Mouse (Mus musculus) brain, embryonic 18.5 days (tissue): ENCODE data around the gene Scrg1.
"Not testable (repeated sequence)": the region's sequence is repeated elsewhere in the genome, so short reads cannot be mapped to it uniquely, and the experiment has no call there.

Source experiments
- DNase-seq: peaks from one replicate; pipeline ENCODE4 v3.0.0-alpha.2; 2012; ENCODE audit warnings: low read depth, low spot score

Scrg1 gene

DNA sequence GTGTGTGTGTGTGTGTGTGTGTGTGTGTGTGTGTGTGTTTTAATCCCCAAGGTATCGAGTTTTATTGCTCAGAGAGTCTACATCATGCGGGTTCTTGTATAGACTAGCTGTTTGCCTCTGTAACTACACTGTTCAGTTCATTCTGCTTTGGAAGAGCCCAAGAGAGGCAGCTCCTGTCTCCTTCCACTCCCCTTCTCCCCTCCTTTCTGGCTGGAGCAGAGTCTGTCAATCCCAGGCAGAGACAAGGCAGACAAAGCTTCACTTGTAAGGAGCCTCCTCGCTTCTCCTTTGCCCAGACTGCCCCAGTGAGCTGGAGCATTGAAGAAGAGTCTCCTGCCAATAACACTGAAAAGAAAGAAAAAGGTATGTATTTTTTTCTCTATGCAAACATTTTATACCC lies at the start of gene Scrg1:
Gene Scrg1, plus strand, starts transcription at position 159 of the 400 bp plus-strand sequence.
- no peak for DNase-seq

DNA sequence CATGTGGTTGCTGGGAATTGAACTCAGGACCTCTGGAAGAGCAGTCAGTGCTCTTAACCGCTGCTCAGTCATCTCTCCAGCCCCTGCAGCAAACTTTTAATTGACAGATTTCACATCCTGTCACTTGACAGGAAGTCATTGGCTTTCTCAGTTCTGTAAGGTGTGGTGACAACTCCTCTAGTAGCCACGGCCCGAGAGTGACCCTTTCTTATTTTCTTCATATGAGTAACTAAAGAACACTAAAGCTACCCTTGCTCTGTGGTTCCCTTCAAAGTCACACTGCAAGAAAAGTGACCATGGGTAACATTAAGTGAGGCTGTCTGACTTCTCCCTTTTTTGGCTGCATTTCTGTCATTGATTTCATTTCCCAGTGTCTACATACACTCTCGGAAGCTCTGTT lies 49.4 kb upstream of the Scrg1 start:
- DNase-seq, result no peak

DNA sequence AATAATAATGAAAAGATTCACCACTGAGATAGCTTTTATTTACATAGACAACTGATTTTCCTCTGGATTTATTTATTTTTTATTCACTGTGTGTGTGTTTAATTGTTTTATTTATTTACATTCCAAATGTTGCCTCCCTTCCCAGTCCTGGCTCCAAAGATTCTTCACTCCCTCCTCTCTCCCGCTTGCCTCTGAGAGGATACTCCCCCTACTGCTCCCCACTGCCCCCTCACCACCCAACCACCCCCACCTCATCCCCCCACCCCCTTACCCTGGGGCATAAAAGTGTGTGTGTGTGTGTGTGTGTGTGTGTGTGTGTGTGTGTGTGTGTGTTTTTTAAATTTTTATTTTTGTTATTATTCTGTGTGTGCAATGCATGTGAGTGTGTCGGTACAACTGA lies 46.4 kb upstream of the Scrg1 start:
- no peak for DNase-seq

DNA sequence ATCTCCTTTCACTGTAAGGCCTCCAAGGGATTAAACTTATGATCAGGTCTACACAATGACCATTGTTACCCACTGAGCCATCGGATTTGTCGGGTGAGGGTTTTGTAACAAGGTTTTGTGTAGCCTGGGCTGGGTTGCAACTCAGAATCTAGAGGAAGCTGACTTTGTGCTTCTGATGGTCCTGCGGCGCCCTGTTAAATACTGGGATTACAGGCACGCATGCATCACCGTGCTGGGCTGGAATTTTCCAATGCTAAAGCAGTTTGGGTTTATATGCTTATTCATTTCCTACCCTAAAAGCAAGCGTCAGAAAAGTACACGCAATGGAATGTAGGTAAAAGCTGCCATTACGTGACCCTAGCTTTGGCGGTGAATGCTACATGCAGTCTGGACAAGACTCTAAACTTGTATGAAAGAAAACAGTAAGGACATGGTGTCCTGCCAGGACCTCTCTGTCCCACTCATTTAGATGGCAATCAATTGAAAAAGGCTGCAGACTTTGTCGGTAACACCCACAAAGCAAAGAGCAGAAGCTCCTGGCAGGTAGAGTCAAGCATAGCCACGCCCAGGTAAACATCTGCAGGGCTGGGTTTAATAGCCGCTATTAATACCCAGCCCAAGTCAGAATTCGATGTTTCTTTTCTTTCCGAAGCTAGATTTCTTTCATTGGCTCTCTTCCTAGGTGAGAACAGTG lies 45.8 kb upstream of the Scrg1 start:
- DNase-seq, result no peak

DNA sequence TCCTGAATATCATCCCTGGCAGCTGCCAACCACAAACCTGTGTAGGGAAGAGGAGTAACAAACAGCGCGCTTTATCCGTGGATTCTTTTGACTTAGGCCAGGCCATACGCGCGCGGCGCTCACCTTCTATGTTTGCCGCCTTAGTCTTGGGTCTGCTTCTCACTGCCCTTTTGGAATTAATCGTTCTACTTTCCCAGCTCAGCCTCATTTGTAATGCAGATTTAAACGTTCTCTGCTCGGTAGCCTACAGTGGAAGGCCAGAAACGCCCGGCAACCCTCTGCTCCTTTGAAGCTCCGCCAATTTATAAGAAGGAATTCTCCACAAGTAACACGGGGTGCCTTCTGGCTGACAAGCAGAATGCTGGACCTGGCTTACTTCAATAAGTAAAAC lies 45.3 kb upstream of the Scrg1 start:
- DNase-seq, result no peak

DNA sequence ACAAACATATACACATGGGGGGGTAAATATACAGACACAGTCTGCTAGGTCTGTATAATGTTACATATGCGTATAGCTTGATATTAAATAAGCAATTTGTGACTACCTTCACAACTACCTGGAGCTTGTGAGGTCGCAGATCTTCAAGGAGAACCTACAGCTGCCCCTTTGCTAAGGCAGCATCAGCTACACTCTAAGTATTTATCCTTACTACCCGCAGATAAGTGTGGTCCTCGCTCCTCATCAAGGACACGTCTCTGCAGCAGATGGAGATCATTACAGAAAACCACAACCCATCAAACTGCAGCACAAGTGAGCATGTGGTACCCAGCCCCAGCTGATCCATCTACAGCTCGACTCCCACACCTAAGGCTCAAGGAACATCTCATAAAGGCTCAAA lies 44.4 kb upstream of the Scrg1 start:
- DNase-seq, result no peak

DNA sequence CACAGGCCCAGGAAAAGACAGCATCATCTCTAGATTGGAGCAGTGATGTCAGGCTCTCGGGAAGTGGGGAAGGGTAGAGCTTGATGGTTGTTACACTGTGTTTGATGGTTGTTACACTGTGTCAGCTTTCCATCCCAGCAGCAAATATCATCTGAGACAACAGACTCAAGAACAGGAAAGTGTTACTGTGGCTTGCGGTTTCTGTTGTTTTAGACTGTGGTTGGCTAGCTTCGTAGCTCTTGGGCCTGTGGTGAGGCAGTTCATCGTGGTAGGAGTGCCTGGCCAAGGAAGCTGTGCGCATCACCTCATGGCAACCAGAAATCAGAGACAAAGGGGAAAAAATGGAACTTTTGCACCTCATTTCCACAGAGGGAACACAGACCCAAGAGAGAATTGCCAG lies 38.9 kb upstream of the Scrg1 start:
- no peak for DNase-seq

DNA sequence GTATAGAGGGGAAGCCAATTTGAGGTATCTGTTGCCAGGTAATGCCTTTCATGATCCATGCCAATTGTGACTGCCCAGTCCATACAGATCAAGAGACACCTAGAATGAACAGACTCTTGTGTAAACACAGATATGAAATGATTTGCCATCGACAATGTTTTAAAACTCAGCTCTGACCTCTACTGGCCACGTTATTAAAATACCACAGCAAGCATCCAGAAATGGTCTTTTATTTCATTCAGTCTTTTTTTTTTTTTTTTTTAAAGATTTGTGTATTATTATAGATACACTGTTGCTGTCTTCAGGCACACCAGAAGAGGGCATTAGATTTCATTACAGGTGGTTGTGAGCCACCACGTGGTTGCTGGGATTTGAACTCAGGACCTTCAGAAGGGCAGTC lies 29.6 kb upstream of the Scrg1 start:
- DNase-seq, result no peak

DNA sequence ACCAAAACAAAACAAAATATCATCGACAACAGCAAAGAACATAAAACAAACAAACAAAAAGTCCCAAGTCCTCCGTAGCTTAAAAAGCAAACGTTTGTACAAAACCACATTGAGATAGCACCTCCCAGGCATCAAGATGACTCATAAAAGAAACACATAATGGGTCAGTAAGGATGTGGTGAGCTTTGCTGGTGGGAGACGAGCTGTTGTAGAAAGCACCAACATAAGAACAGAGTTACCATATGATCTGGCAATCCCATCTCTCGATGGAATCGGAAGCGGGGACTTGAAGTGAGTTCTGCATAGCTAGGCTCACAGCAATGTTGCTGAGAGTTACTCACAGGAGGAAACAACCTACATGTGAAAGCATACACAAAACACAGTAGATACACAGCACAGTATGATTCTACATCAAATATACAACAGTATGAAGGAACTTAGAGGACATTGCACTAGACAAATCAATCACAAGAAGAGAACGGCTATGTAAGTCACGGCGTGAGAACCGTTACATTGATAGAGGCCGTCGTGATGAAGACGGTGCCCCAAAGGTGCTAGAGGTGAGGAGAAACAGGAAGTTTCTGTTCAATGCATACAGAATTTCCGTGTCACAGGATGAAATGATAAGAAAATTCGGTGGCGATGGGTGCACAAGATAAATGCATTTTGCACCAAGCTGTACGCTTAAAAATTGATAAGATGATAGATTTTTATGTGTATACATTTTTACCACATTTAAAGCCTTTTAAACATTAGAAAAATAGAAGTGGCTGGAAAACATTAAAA lies 27.9 kb upstream of the Scrg1 start:
- no peak for DNase-seq

DNA sequence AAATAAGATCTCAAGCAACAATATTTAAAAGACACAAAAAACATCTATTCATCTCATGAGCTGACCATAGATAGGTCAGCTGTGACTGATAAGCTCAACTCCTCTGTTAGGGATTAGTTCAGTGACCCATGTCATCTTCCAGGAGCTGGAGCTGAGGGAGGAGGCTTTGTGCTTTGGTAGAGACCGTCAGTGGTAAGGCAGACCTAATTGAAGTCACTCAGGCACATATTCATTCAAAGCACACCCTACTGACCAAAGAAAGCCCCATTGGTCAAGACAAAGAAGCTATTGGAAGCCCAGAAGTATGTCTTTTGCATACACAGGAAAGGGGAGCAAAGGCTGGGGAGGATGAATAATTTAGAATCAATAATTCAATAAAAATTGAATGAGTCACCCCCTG lies 27.2 kb upstream of the Scrg1 start:
- DNase-seq, result no peak

DNA sequence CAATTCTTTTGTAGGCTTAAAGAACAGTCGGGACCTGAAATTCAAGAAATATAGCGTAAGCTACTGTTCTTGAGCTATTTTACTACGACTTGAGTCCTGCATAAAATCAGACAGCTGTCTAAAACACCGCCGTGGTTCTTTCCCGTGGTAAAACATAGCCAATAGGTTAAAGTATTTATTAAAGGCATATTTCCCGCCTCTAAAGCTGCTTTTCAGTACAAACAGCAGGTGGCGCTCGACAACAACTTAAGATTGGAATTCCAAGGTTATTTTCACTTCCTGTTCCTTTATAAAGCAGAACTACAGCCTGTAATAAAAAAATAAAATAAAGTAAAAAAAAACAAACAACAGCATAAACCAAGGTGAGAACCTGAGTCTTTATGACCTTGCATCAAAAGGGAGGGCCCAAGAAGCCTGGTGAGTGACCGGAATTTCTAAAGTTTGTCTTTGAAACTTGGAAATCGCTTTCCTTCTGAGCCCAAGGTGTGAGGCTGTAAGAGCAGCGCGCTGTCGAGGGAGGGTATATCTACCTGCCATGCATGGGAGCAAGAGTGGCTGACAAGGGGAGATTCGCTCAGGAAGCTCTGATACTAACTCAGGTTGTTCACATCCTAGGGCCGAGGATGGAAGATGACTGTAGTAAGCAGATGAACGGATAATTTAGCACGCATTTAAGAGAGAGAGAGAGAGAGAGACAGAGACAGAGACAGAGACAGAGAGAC lies 26.4 kb upstream of the Scrg1 start:
- peak; percentile 43 for DNase-seq

DNA sequence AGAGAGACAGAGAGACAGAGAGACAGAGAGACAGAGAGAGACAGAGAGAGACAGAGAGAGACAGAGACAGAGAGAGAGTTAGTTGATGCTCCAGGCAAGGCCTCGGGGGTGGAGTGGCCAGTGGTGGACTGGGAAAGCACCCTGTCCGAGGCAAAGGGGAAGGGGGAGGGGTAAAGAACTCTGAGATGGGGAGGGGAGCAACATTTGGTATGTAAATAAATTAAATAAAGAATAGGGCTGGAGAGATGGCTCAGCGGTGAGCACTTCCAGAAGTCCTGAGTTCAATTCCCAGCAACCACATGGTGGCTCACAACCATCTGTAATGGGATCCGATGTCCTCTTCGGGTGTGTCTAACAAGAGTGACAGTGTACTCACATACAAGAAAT lies 25.8 kb upstream of the Scrg1 start:
- not testable (repeated sequence) for DNase-seq

DNA sequence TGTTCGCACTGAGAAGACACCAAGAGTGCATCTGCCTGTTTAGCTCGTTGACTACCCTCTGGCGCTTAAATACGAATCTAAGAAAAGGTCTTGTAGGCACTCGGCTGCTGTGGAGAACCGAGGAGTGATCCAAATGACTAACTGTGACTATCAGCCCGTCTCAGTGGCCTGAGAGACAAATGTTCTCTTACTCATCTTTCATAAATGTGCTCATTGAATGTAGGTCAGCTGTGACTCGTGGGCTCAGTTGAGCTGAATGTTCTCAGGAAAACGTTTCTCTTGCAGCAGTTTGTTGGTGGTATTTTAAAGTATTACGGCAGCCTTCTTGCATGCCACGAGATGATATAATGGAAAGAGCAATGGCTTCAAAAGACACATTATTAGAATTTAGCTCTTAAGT lies 24.8 kb upstream of the Scrg1 start:
- DNase-seq, result no peak

DNA sequence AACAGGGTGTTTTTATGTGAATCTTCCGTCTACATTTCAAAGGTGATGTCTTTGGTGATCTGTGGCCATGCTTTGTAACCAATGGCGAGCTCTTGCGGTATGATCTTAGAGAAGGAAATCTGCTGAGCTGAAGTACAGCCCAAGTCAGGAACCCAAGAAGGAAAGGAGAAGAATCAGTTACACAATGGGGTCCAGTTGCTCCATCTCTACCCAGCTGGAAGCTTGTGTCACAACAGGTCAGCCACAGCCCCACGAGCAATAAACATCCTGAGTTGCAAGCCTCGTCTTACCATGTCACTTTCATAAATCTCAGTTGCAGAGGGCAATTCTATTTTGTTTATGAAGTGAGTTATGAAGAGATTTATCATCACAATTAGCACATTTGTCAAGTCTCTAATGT lies 22.9 kb upstream of the Scrg1 start:
- no peak for DNase-seq

DNA sequence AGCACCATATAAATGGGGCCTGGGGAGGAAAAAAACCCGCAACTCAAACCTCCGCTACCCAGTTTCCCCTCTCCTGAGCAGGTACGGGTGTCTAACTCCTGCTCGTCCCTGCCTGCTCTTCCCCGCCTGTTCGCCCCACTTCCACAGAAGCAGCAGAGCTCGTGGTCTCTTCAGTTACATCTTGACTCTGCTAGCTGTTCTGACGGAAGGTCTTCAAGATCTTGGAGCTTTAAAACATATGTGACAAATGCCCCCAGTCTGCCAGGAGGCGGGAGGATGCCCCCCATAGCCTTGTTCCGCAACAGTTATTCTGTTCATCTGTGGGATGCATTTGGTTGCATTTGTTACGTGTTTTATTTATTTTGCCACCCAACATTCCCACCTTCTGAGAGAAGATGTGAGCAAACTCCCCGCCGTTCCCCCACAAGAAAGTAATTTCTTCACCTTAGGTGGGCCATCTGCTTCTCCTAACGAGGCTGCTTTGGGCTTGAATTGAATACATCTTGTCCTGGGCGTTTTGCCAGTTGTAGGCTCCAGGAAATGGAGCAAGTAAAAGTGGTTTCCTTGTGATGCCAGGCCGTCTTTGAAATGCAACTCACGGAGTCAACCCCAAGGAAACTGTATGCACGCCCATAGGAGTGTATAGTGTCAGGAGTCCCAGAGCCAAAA lies 19.8 kb upstream of the Scrg1 start:
- DNase-seq, result peak; percentile 55

DNA sequence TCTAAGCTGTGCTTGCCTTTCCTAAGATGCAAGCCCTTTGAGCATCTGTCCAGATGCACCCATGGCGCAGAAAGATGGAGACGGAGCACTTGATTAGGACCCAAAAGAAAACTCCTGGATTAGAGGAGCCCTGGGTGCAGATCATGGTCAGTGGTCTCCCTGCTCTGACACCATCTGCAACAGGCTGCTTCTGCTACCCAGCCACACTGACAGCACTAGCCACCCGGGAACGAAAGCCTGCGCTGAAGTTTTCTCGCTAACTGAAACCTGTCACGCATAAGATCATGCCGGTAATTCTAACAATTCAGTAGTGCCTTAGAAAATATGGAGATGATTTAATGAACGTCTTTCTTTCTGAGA lies 19.3 kb upstream of the Scrg1 start:
- no peak for DNase-seq

DNA sequence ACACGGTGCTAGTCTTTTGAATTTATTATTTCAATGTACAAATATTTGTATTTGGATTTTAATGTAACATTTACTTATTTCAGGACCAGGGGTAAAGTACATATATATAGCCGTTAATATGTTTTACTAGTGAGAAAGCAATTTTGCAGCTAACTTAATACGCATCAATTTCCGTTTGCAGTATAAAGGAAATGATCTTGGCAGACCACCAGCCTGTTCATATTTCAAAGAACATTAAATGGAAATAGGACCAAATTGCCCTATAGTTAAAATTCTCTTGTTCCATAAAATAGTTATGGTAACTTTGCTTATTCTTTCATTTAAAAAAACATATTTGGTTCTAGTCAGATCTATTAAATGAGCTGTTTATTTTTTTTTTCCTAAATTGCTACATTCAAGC lies 14.6 kb upstream of the Scrg1 start:
- no peak for DNase-seq

DNA sequence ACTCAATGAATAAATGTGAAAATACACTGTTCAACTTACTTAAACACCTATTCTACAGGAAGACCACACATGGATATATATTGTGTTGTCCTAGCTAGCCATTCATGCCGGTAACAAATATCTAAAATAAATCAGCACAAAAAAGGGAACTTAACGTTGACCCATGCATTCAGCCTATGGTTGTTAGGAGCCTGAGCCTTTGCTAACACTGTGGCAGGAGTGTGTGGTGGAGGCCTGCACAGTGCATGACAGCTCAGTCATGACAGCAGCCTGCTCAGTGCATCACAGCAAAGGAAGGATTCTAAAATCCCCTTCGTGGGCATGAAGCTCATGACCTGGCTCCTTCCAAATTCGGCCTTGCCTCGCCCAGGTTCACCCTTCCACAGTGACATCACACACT lies 14.2 kb upstream of the Scrg1 start:
- DNase-seq, result no peak

DNA sequence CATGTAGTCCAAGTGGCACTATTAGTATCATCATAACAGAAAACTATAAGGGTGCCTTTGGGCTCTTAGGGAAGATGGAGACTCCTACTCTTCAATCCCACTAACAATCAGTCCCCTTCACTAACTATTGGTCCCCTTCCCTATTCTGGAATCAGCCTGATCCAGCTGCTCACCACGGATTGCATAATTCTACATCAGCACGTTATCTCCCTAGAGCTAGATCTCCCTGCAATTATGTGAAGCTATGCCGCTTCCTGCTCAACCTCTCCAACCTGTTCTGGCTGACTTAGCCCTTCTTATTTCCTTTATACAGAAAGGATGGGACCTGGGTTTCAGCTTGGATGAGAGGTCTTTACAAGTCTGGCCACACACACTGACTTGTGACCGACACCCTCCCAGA lies 12.4 kb upstream of the Scrg1 start:
- DNase-seq, result no peak

DNA sequence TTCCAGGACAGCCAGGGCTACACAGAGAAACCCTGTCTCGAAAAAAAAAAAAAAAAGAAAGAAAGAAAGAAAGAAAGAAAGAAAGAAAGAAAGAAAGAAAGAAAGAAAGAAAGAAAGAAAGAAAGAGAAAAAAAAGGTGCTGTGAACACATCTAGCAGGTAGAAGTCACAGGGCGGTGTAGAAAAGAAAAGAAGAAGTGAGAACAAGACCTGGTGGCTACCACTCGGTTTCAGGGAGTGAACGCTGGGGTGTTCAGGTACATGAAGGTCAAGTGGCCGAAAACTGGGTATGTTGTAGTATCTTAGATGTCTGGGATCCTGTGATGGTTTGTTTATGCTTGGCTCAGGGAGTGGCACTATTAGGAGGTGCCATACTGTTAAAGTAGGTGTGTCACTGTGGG lies 9.8 kb upstream of the Scrg1 start:
- DNase-seq, result not testable (repeated sequence)

DNA sequence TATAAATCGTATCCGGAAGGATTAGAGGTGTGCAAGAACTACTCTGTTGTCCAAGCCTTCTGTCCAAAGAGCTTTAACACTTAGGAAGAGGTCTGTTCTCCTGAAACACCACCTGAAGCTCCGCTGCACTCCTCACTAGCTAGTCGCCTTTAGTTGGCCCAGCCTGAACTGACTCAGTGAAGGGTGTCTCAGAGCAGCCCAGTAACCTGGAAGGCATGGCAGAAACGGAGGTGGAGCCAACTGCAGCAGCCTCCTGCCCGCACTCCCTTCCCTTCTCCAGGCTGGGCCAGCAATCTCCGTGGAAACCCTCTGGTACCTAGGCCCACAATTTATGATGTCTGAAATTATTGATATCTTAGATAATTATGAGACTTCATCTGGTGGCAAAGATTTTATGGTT lies 5.0 kb upstream of the Scrg1 start:
- DNase-seq, result no peak

DNA sequence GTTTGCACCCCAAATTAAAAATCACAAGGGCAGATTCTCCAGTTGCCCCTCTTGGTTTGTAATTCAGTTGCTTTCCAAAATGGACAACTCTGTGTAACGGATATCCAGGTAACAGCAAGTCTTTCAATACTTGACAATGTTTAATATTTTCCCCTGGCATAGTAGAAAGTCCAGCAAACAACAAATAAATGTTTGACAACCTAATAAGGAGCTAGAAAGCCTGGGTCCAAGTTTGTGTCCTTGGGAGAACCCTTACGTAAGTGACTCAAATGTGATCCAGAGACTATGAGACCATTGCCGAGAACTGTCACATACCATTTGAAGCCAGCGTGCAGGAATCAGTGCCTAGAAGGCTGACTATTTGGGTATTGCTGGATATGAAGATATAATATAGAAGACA lies 3.8 kb upstream of the Scrg1 start:
- DNase-seq, result no peak
